7 mouse cellular contexts compared by ENCODE assay signal in the genomic region with DNA sequence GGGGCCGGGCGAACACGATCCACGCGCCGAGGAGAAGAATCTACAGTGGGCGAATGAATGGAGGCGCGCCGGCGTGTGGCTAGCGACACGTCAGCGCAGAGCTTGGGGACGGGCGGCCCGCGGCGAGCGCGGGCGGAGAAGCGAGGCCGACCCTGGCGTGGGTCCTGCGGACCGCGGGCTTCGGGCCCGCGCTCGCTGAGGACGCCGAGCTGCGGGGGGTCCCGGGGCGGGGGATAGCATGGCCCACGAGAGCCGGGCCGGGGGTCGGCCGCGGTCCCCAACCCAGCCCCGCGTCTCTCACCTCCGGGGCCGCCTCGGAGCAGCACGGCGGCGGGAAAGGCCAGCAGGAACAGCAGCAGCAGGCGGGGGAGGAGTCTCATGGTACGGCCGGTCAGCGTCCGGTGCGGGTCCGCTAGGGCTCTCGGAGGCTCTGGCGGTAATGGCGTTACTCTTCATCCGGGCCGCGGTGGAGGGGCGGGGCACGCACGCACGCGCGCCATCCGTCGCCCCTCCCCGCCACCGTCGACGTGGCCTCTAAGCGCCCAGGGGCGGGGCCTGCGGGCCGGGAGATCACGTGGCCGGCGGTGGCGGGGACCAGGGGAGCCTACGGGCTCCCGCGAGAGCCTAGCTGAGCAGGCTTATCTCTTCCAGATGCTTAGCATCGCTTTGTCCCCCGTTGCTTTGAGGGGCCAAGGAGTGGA. TPM values are rescaled to one million over a fixed set of nuclear protein-coding genes. Genes with fewer than 3 reads are reported as not detected.
DNase-seq lines count a peak whose midpoint lies in the region; ATAC-seq lines count a peak whose summit lies in the region.

A gene (minus strand): TSS at position 514 of the 701 bp plus-strand sequence.

- peak within 1 kb of the TSS; percentile 96 for H3K9ac ChIP-seq in embryonic facial prominence, embryonic 11.5 days (replicated peaks; ENCODE audit: low read length)
- H3K9ac ChIP-seq in midbrain, embryonic 13.5 days (replicated peaks): peak within 1 kb of the TSS; percentile 96

- peak; percentile 93 for ATAC-seq in embryonic facial prominence, embryonic 11.5 days (replicated peaks; ENCODE audit: insufficient number of reproducible peaks, low FRiP score, low TSS enrichment, low read depth)
- ATAC-seq in granulocyte monocyte progenitor cell, adult 5-6 weeks (replicated peaks; ENCODE audit: poor library complexity, severe bottlenecking): peak; percentile 90
- peak; percentile 98 for ATAC-seq in midbrain, embryonic 13.5 days

- WGBS in embryonic facial prominence, embryonic 11.5 days: under 1% methylated on average over 79 of the region's 89 CpGs
- under 1% methylated on average over 82 of the region's 89 CpGs for WGBS in limb, embryonic 10.5 days
- under 1% methylated on average over 71 of the region's 89 CpGs for WGBS in midbrain, embryonic 13.5 days

- H3K9me3 ChIP-seq in embryonic facial prominence, embryonic 11.5 days (replicated peaks; ENCODE audit: control insufficient read depth, low read length): no peaks in the 10 kb centered on the region
- H3K9me3 ChIP-seq in limb, embryonic 10.5 days (replicated peaks): no peaks in the 10 kb centered on the region
- no peaks in the 10 kb centered on the region for H3K9me3 ChIP-seq in midbrain, embryonic 13.5 days

- no peaks in the 10 kb centered on the region for H3K4me1 ChIP-seq in embryonic facial prominence, embryonic 11.5 days (ENCODE audit: control insufficient read depth, insufficient read depth, low read length)
- peaks cover 15% of the 10 kb centered on the region for H3K4me1 ChIP-seq in limb, embryonic 10.5 days
- peaks cover 12% of the 10 kb centered on the region for H3K4me1 ChIP-seq in midbrain, embryonic 13.5 days (replicated peaks)

- peaks cover 6% of the 10 kb centered on the region for H3K36me3 ChIP-seq in embryonic facial prominence, embryonic 11.5 days (replicated peaks; ENCODE audit: control insufficient read depth, insufficient read depth, low read depth, low read length)
- peaks cover 30% of the 10 kb centered on the region for H3K36me3 ChIP-seq in limb, embryonic 10.5 days
- H3K36me3 ChIP-seq in midbrain, embryonic 13.5 days: peaks cover 25% of the 10 kb centered on the region

- DNase-seq in adrenal gland, postnatal 14 days: peak; percentile 99
- peak; percentile 98 for DNase-seq in embryonic facial prominence, embryonic 11.5 days (ENCODE audit: low spot score)
- DNase-seq in kidney, adult 11 months: peak; percentile 93
- DNase-seq in limb, embryonic 10.5 days (ENCODE audit: low spot score): peak; percentile 98
- DNase-seq in spleen, adult 12 weeks (ENCODE audit: low spot score): peak; percentile 93

- peak within 1 kb of the TSS; percentile 96 for H3K4me3 ChIP-seq in embryonic facial prominence, embryonic 11.5 days (ENCODE audit: low read depth, low read length)
- H3K4me3 ChIP-seq in limb, embryonic 10.5 days: peak within 1 kb of the TSS; percentile 94
- H3K4me3 ChIP-seq in midbrain, embryonic 13.5 days (replicated peaks): peak within 1 kb of the TSS; percentile 87

- H3K27ac ChIP-seq in embryonic facial prominence, embryonic 11.5 days (replicated peaks; ENCODE audit: low read depth, low read length): peak within 1 kb of the TSS; percentile 88
- peak within 1 kb of the TSS; percentile 98 for H3K27ac ChIP-seq in limb, embryonic 10.5 days
- H3K27ac ChIP-seq in midbrain, embryonic 13.5 days: peak within 1 kb of the TSS; percentile 96

- peak within 1 kb of the TSS; percentile 64 for H3K4me2 ChIP-seq in embryonic facial prominence, embryonic 11.5 days (ENCODE audit: low read depth, low read length)
- H3K4me2 ChIP-seq in midbrain, embryonic 13.5 days (replicated peaks): peak within 1 kb of the TSS; percentile 83

- H3K27me3 ChIP-seq in embryonic facial prominence, embryonic 11.5 days (ENCODE audit: control insufficient read depth, insufficient read depth, low read length): no peaks in the 10 kb centered on the region
- no peaks in the 10 kb centered on the region for H3K27me3 ChIP-seq in limb, embryonic 10.5 days (ENCODE audit: low read depth, poor library complexity, severe bottlenecking)
- H3K27me3 ChIP-seq in midbrain, embryonic 13.5 days: no peaks in the 10 kb centered on the region

RNA-seq across cellular contexts. Expression of the gene that starts here (rescaled TPM):
- total RNA-seq in adrenal gland, postnatal 14 days (2021): 131 and 135 TPM in 2 replicates
- polyA plus RNA-seq in embryonic facial prominence, embryonic 11.5 days (2014; fragmentation: Nextera tagmentation; extraction: Ambion mirVana): 128 and 137 TPM in 2 replicates
- total RNA-seq in granulocyte monocyte progenitor cell, adult 5-6 weeks (2014; fragmentation: Nextera tagmentation): 144 and 158 TPM in 2 replicates
- 263 and 333 TPM in 2 replicates for total RNA-seq in granulocyte monocyte progenitor cell, adult 5-6 weeks (2017)
- polyA plus RNA-seq in limb, embryonic 10.5 days (2016; fragmentation: Nextera tagmentation; extraction: Ambion mirVana): 103 and 114 TPM in 2 replicates
- polyA plus RNA-seq in midbrain, embryonic 13.5 days (2015; fragmentation: Nextera tagmentation; extraction: Ambion mirVana): 60.4 and 80.5 TPM in 2 replicates

Comparison
In these comparisons a context has a peak if more than half of its experiments do, and no peak if none do; other contexts are left out.
1. Peak in every context shown above with its lines: DNase-seq, ATAC-seq, H3K4me3 ChIP-seq and H3K27ac ChIP-seq.